Mouse (Mus musculus): ENCODE results near the gene Rdh12.

GRCm38 (mm10) chr12:79191701-79192100 is 17.0 kb upstream of the Rdh12 start:
- TF ChIP-seq CTCF (conservative IDR thresholded peaks at IDR 0.05; ENCODE audit: insufficient read depth, insufficient read length, low read depth, low read length) (peak; percentile 53), POLR2A (IDR thresholded peaks at IDR 0.05; ENCODE audit: low read depth, low read length) (no peak)

All from kidney, adult 2 months (tissue).